Mouse (Mus musculus): Measurements from ENCODE around the gene Gys2. TPM values are rescaled to one million over a fixed set of nuclear protein-coding genes. Genes with fewer than 3 reads are reported as not detected.

Gene Gys2
- polyA plus RNA-seq, 1 experiment from 2014 or later, result 0.27 TPM

DNA sequence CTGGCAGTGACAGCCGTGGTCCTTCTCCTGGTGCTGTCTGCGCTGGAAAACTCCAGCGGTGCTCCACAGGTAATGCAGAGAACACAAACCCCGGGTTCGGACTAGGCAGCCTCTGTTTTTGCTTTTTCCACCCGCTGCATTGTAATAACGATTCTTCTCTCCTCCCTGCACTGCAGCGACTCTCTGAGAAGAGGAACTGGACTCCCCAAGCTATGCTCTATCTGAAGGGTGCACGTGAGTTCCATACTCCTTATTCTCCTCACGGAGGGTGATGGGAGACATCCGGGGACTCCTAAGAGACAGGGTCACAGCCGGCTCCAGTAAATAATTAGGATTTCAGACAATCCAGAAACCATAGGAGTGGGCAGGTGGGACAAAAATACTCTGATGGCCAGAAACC is 59.1 kb downstream of the Gys2 start:
- 0 out of 2 replicates have a peak, but pooled peaks have one; percentile 31 for ATAC-seq (ENCODE audit: low FRiP score, low TSS enrichment)
- 11% methylated on average over 12 of the region's 12 CpGs for WGBS

GRCm38 (mm10) chr6:142412906-142413491 is 59.9 kb downstream of the Gys2 start, which contains the start of gene Spx:
Gene Spx, plus strand, starts transcription at chr6:142413441.
- no peak within 1 kb of the TSS for H3K4me3 ChIP-seq (ENCODE audit: low read length)
- H3K9me3 ChIP-seq (ENCODE audit: low read length), result no peaks in the 10 kb centered on the region
- H3K9ac ChIP-seq (replicated peaks; ENCODE audit: low read length), result no peak within 1 kb of the TSS
- H3K27ac ChIP-seq (ENCODE audit: low read length), result no peak within 1 kb of the TSS
- no peak for ATAC-seq (ENCODE audit: low FRiP score, low TSS enrichment)
- peak within 1 kb of the TSS; percentile 67 for H3K4me2 ChIP-seq (replicated peaks; ENCODE audit: low read depth, low read length)
- H3K27me3 ChIP-seq (ENCODE audit: insufficient read depth, low read length), result peaks cover 30% of the 10 kb centered on the region
- no peaks in the 10 kb centered on the region for H3K36me3 ChIP-seq (ENCODE audit: insufficient read depth, low read length)
- H3K4me1 ChIP-seq (ENCODE audit: insufficient read depth, low read length), result peaks cover 5% of the 10 kb centered on the region; the same call in 1 of the 2 replicates
- WGBS, result 54% methylated on average over 11 of the region's 11 CpGs

More for the DNA sequence above, 59.1 kb downstream of the Gys2 start:
- no peak overlapping the region for H3K27ac ChIP-seq (ENCODE audit: low read length)
- no peak overlapping the region for H3K9ac ChIP-seq (replicated peaks; ENCODE audit: low read length)
- peaks cover 5% of the 10 kb centered on the region; the same call in 1 of the 2 replicates for H3K4me1 ChIP-seq (ENCODE audit: insufficient read depth, low read length)
- 0 out of 2 replicates have a peak, but pooled peaks cover 4% of the 10 kb centered on the region for H3K36me3 ChIP-seq (ENCODE audit: insufficient read depth, low read length)
- no peak overlapping the region for H3K4me3 ChIP-seq (ENCODE audit: low read length)
- H3K9me3 ChIP-seq (ENCODE audit: low read length), result no peaks in the 10 kb centered on the region
- 0 out of 2 replicates have a peak overlapping the region, but pooled peaks have one; percentile 67 for H3K4me2 ChIP-seq (replicated peaks; ENCODE audit: low read depth, low read length)
- H3K27me3 ChIP-seq (ENCODE audit: insufficient read depth, low read length), result peaks cover 30% of the 10 kb centered on the region

- H3K36me3 ChIP-seq (ENCODE audit: insufficient read depth, low read length), result no peaks in the 10 kb centered on the region
- no peak overlapping the region for H3K9ac ChIP-seq (replicated peaks; ENCODE audit: low read length)
- no peak for ATAC-seq (ENCODE audit: low FRiP score, low TSS enrichment)
- peaks cover 5% of the 10 kb centered on the region; the same call in 1 of the 2 replicates for H3K4me1 ChIP-seq (ENCODE audit: insufficient read depth, low read length)
- no peak overlapping the region for H3K27ac ChIP-seq (ENCODE audit: low read length)
- no peaks in the 10 kb centered on the region for H3K9me3 ChIP-seq (ENCODE audit: low read length)
- H3K27me3 ChIP-seq (ENCODE audit: insufficient read depth, low read length), result peaks cover 30% of the 10 kb centered on the region
- no peak overlapping the region for H3K4me3 ChIP-seq (ENCODE audit: low read length)
- WGBS, result 46% methylated on average over 1 of the region's 1 CpGs
- no peak overlapping the region for H3K4me2 ChIP-seq (replicated peaks; ENCODE audit: low read depth, low read length)
Measured at GRCm38 (mm10) chr6:142411140-142411539, 61.8 kb downstream of the Gys2 start.

DNA sequence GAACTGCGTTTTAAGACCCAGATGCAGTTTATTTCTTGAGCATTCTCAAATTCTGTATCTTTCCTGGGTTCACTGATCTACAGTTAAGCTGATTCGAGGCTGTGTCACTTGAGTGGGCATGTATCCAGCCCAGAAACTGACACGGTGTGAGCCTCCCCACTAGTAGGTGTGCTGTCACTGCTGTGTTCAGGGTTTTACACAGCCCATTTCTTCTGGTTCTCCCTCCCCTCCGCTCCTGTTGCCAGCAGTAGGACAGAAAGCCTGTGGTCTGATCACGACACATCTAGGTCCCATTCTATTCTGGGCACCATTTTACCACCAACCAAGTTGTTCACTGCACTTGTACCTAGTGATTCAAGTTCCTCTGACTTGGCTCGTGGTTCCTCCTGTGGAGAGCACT is 77.2 kb downstream of the Gys2 start:
- WGBS, result 91% methylated on average over 6 of the region's 6 CpGs
- Histone ChIP-seq H3K4me3 (ENCODE audit: low read length) (no peak overlapping the region), H3K27ac (ENCODE audit: low read length) (no peak overlapping the region), H3K36me3 (ENCODE audit: insufficient read depth, low read length) (peaks cover 43% of the 10 kb centered on the region), H3K9me3 (ENCODE audit: low read length) (no peaks in the 10 kb centered on the region), H3K9ac (replicated peaks; ENCODE audit: low read length) (no peak overlapping the region), H3K4me2 (replicated peaks; ENCODE audit: low read depth, low read length) (no peak overlapping the region), H3K4me1 (ENCODE audit: insufficient read depth, low read length) (no peaks in the 10 kb centered on the region), H3K27me3 (ENCODE audit: insufficient read depth, low read length) (no peaks in the 10 kb centered on the region)
- ATAC-seq (ENCODE audit: low FRiP score, low TSS enrichment), result no peak

DNA sequence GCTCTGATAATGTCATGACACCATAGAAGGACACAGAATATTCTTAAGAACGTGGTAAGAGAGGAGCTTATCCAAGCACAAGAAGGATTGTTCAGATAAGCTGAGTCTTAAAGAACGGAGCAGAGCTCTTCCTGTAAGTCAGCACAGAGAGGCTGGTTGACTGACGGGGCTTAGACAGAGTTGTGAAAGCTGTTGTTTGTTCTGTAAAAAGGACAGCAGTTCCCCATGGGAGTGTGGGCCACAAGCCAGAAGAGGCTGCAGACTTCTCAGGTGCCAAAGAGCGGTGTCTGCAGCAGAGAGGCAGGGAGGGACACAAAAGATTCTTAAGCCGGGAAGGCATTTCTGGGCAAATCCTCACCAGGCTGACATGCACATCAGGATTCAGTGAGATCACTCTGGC is 78.2 kb downstream of the Gys2 start:
- 89% methylated on average over 5 of the region's 5 CpGs for WGBS
- no peak overlapping the region for H3K4me3 ChIP-seq (ENCODE audit: low read length)
- peaks cover 35% of the 10 kb centered on the region for H3K36me3 ChIP-seq (ENCODE audit: insufficient read depth, low read length)
- no peaks in the 10 kb centered on the region for H3K27me3 ChIP-seq (ENCODE audit: insufficient read depth, low read length)
- ATAC-seq (ENCODE audit: low FRiP score, low TSS enrichment), result no peak
- no peaks in the 10 kb centered on the region for H3K4me1 ChIP-seq (ENCODE audit: insufficient read depth, low read length)
- no peak overlapping the region for H3K9ac ChIP-seq (replicated peaks; ENCODE audit: low read length)
- no peaks in the 10 kb centered on the region for H3K9me3 ChIP-seq (ENCODE audit: low read length)
- no peak overlapping the region for H3K27ac ChIP-seq (ENCODE audit: low read length)
- H3K4me2 ChIP-seq (replicated peaks; ENCODE audit: low read depth, low read length), result no peak overlapping the region

DNA sequence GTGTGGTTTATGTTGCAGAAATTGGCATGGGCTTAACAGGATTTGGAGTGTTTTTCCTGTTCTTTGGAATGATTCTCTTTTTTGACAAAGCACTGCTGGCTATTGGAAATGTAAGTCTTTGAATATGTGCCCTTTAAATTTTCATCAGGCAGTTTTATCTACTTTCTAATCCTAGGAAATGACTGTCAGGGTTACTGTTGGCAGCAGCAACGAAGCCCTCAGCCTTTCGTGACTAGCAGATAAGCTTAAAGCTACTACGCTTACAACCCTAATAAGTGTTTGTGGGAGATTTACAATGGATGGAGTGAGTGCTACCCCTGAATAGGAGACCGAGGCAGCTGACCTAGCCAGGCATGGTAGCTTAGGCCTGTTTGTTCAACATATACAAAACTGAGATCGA is 80.6 kb downstream of the Gys2 start:
- H3K27me3 ChIP-seq (ENCODE audit: insufficient read depth, low read length), result no peaks in the 10 kb centered on the region
- no peak overlapping the region for H3K4me3 ChIP-seq (ENCODE audit: low read length)
- no peaks in the 10 kb centered on the region for H3K9me3 ChIP-seq (ENCODE audit: low read length)
- no peak overlapping the region for H3K9ac ChIP-seq (replicated peaks; ENCODE audit: low read length)
- peaks cover 35% of the 10 kb centered on the region for H3K36me3 ChIP-seq (ENCODE audit: insufficient read depth, low read length)
- ATAC-seq (ENCODE audit: low FRiP score, low TSS enrichment), result no peak
- H3K4me1 ChIP-seq (ENCODE audit: insufficient read depth, low read length), result peaks cover 12% of the 10 kb centered on the region
- no peak overlapping the region for H3K27ac ChIP-seq (ENCODE audit: low read length)
- H3K4me2 ChIP-seq (replicated peaks; ENCODE audit: low read depth, low read length), result no peak overlapping the region
- WGBS, result 78% methylated on average over 5 of the region's 5 CpGs

DNA sequence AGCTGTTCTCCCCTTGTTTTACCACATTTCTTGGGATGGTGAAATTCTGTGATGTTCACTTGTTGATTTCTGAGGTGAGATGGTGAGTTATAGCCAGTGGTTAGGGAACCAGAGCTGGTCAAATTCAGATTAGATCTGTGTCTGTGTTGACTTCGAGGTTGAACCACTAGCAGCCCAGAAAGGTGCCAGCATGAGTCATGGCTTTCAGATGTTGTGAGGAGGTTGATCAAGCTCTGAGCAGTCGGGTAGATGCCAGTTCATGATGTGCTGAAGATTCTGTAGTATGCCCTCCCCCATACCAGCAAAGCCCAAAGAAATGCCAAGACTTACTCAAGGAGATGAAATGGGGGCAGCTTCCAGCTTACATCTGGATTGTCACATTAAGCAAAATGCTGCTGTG is 83.8 kb downstream of the Gys2 start:
- no peak overlapping the region for H3K4me3 ChIP-seq (ENCODE audit: low read length)
- H3K4me1 ChIP-seq (ENCODE audit: insufficient read depth, low read length), result peaks cover 18% of the 10 kb centered on the region
- no peaks in the 10 kb centered on the region for H3K9me3 ChIP-seq (ENCODE audit: low read length)
- no peak overlapping the region for H3K9ac ChIP-seq (replicated peaks; ENCODE audit: low read length)
- WGBS, result 80% methylated on average over 2 of the region's 2 CpGs
- H3K36me3 ChIP-seq (ENCODE audit: insufficient read depth, low read length), result peaks cover 10% of the 10 kb centered on the region; the same call in 1 of the 2 replicates
- no peak overlapping the region for H3K27ac ChIP-seq (ENCODE audit: low read length)
- no peaks in the 10 kb centered on the region for H3K27me3 ChIP-seq (ENCODE audit: insufficient read depth, low read length)
- H3K4me2 ChIP-seq (replicated peaks; ENCODE audit: low read depth, low read length), result no peak overlapping the region
- no peak for ATAC-seq (ENCODE audit: low FRiP score, low TSS enrichment)

DNA sequence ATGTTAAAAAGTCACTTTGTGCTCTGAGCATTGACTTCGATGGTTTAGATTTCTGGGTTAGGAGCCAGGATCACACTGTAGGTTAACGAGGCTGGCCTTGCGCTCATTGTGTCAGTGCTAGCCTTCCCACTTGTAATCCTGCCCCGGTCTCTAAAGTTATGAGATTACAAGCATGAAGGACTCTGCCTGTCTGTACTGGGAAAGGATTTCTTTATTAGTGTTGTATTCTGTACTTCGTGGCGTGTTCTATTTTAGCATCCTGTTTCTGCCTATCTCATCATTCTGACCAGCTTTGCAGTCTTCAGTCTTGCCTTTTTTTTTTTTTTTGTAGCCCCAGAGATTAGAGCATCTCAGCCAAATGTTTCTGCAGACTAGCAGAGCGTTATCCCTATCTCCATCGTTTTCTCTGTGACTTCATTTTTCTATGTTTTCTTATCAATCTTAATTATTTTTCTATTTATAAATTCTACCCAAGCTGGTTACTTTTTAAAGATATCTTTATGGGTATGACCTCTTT is 85.1 kb downstream of the Gys2 start:
- Histone ChIP-seq H3K4me1 (ENCODE audit: insufficient read depth, low read length) (peaks cover 18% of the 10 kb centered on the region), H3K27ac (ENCODE audit: low read length) (no peak overlapping the region), H3K4me2 (replicated peaks; ENCODE audit: low read depth, low read length) (peak overlapping the region; percentile 68), H3K27me3 (ENCODE audit: insufficient read depth, low read length) (no peaks in the 10 kb centered on the region), H3K36me3 (ENCODE audit: insufficient read depth, low read length) (peaks cover under 1% of the 10 kb centered on the region; the same call in 1 of the 2 replicates), H3K9ac (replicated peaks; ENCODE audit: low read length) (peak overlapping the region; percentile 94), H3K9me3 (ENCODE audit: low read length) (no peaks in the 10 kb centered on the region), H3K4me3 (ENCODE audit: low read length) (peak overlapping the region; percentile 99)
- no peak for ATAC-seq (ENCODE audit: low FRiP score, low TSS enrichment)
- 18% methylated on average over 8 of the region's 8 CpGs for WGBS

DNA sequence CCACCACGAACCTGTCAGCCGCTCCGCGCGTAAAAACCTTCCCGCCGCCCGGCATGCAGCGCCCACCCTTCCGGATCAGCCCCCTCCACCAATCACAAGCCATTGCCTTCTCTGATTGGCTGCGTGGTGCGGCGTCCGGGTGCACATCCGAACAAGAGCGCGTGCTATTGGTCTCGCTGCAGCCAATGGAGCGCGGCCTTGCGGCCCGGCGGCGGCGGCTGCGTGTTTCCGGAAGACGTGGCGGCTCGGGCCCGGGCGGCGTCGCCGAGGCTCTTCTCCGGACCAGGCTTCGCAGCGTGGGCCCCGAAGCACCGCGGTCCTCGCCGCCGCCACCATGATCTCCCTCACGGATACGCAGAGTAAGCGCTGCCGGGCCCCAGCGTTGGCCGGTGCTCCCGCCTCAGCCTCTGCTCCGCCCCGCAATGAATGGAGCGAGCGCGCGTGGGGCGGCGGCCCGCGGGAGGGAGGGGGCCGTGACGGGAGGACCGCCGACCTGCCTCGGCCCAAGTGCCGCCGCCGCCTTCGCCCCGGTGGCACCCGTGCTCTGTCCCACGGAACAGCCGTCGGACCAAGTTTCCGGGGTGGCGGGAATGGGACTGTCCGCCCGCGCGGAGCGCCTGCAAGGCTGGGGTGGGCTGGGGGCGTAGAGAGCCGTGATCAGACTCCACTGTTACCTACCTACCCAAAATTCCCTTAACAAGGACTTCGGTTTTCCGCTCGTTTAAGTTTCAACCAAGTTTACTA is 85.7 kb downstream of the Gys2 start, which contains the start of the genes Recql and Golt1b:
TSS of gene Recql (minus strand) at position 77 of the 744 bp plus-strand sequence.
TSS of gene Golt1b (plus strand) at position 211 of the 744 bp plus-strand sequence.
- Histone ChIP-seq H3K4me2 (replicated peaks; ENCODE audit: low read depth, low read length) (peak within 1 kb of the TSS; percentile 77), H3K27ac (ENCODE audit: low read length) (0 out of 2 replicates have a peak within 1 kb of the TSS, but pooled peaks have one; percentile 21), H3K4me1 (ENCODE audit: insufficient read depth, low read length) (peaks cover 18% of the 10 kb centered on the region), H3K27me3 (ENCODE audit: insufficient read depth, low read length) (no peaks in the 10 kb centered on the region), H3K36me3 (ENCODE audit: insufficient read depth, low read length) (no peaks in the 10 kb centered on the region), H3K9me3 (ENCODE audit: low read length) (no peaks in the 10 kb centered on the region), H3K9ac (replicated peaks; ENCODE audit: low read length) (peak within 1 kb of the TSS; percentile 94), H3K4me3 (ENCODE audit: low read length) (peak within 1 kb of the TSS; percentile 99)
- WGBS, result under 1% methylated on average over 87 of the region's 87 CpGs
- peak; percentile 100 for ATAC-seq (ENCODE audit: low FRiP score, low TSS enrichment)

All from kidney, embryonic 16.5 days (tissue).